Mouse (Mus musculus) limb, embryonic 14.5 days (tissue): ENCODE data around the gene Ormdl1. TPM values are rescaled to one million over a fixed set of nuclear protein-coding genes. Genes with fewer than 3 reads are reported as not detected.
"Not testable (repeated sequence)": the region's sequence is repeated elsewhere in the genome, so short reads cannot be mapped to it uniquely, and the experiment has no call there.

Experiments
- ATAC-seq: fragments of 200-750 bp; cut with Nextera tagmentation; 2 replicates; pipeline ENCODE4 v1.8.0; 2017; ENCODE audit warnings: low read depth, moderate number of reproducible peaks, moderate TSS enrichment; ENCODE audit not compliant: low FRiP score
- DNase-seq: peaks from one replicate; pipeline ENCODE4 v3.0.0-alpha.2; 2015; ENCODE audit warnings: low spot score
- H3K27ac ChIP-seq: fragments of 300-500 bp; sonication (generic); replicated peaks from 2 replicates; pipeline ENCODE4 v1.5.1; 2014; ENCODE audit warnings: low read depth, mild to moderate bottlenecking, low read length, moderate library complexity, mixed read lengths
- H3K27me3 ChIP-seq: fragments of 300-500 bp; sonication (generic); 2 replicates; pipeline ENCODE4 v1.6.1; 2014; ENCODE audit warnings: low read length, mixed read lengths; ENCODE audit not compliant: control insufficient read depth, insufficient read depth
- H3K36me3 ChIP-seq: fragments of 300-500 bp; sonication (generic); 2 replicates; pipeline ENCODE4 v1.6.1; 2014; ENCODE audit warnings: mild to moderate bottlenecking, low read length, moderate library complexity, mixed read lengths; ENCODE audit not compliant: control insufficient read depth, insufficient read depth
- H3K4me1 ChIP-seq: fragments of 300-500 bp; sonication (generic); 2 replicates; pipeline ENCODE4 v1.6.1; 2014; ENCODE audit warnings: antibody characterized with exemption, low read length, mixed read lengths; ENCODE audit not compliant: control insufficient read depth, insufficient read depth
- H3K4me2 ChIP-seq: fragments of 300-500 bp; sonication (generic); replicated peaks from 2 replicates; pipeline ENCODE4 v1.6.1; 2014; ENCODE audit warnings: low read depth, mild to moderate bottlenecking, low read length, moderate library complexity; ENCODE audit not compliant: severe bottlenecking
- H3K4me3 ChIP-seq: fragments of 300-500 bp; sonication (generic); replicated peaks from 2 replicates; pipeline ENCODE4 v1.5.1; 2014; ENCODE audit warnings: low read length
- H3K9ac ChIP-seq: fragments of 300-500 bp; sonication (generic); 2 replicates; pipeline ENCODE4 v1.6.1; 2014; ENCODE audit warnings: mild to moderate bottlenecking, low read depth, low read length, moderate library complexity; ENCODE audit not compliant: severe bottlenecking
- H3K9me3 ChIP-seq: fragments of 300-500 bp; sonication (generic); 2 replicates; pipeline ENCODE4 v1.6.1; 2016; ENCODE audit warnings: low read length; ENCODE audit not compliant: control insufficient read depth
- POLR2A ChIP-seq: fragments of 200-500 bp; IDR thresholded peaks from 2 replicates; pipeline ENCODE4 v1.8.0; 2012; ENCODE audit warnings: inconsistent platforms, mild to moderate bottlenecking, moderate library complexity, borderline replicate concordance; ENCODE audit not compliant: insufficient read depth, insufficient read length; ENCODE audit errors: extremely low read depth
- WGBS: fragments of 180-500 bp; shearing (Covaris S2); extraction: QIAGEN DNeasy Blood & Tissue Kit; methylation state at CpG from one replicate; pipeline ENCODE4 v1.1.7; 2014; 5-methylcytosine and 5-hydroxymethylcytosine counted together
- polyA plus RNA-seq, 2 experiments: library from polyadenylated mRNA; depleted of rRNA in 1 of 2; stranded (reverse) in 1 of 2; unstranded in 1 of 2; fragments of >200 nt; fragmentation: Nextera tagmentation in 1 of 2; extraction: Ambion mirVana in 1 of 2; gene quantifications; 2 replicates each; pipeline versions ENCODE4 v1.2.1 to v1.2.3; 2012 to 2014

Gene Ormdl1
- polyA plus RNA-seq, 2 experiments = 21.9 to 37.4 TPM

DNA sequence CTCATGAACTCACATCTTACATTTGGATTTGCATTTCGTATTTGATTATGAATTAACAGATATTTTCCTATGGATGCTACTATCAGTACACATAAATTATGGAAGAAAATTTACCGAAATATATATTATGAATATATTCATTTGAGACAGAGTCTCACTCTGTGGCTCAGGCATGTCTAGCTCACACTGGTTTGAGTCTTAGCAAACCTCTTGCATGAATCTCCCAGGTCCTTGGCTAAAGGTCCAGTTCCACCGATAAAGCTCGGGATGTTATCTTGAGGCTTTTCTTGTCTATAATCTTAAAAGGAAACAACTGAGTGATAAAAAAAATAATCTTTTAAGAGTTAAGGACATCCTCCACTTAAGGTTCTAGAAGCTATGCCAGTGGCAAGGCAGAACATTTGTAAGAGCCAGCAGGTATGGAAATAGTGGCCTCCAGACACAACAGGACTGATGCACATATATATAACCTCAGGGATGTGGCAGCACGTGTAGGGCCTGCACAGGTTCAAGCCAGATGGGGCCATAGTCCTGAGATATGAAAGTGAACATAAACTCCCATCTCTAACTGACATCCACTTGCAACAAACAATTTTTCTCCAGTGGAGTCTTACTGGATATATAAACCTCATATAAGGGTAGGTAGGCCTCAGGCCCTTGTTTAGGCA lies 28.1 kb downstream of the Ormdl1 start:
- TF ChIP-seq POLR2A = no peak
- Histone ChIP-seq H3K27me3 (no peaks in the 10 kb centered on the region), H3K9ac (no peak overlapping the region), H3K9me3 (no peaks in the 10 kb centered on the region), H3K4me2 (no peak overlapping the region), H3K4me1 (no peaks in the 10 kb centered on the region), H3K4me3 (no peak overlapping the region), H3K27ac (no peak overlapping the region), H3K36me3 (peaks cover 3% of the 10 kb centered on the region; the same call in 1 of the 2 replicates)
- ATAC-seq (no peak), DNase-seq (no peak)
- 92% methylated on average over 5 of the region's 5 CpGs for WGBS

GRCm38 (mm10) chr1:53333527-53333926 lies 36.6 kb downstream of the Ormdl1 start:
- H3K4me2 ChIP-seq, H3K4me1 ChIP-seq, H3K36me3 ChIP-seq, H3K9ac ChIP-seq, H3K27me3 ChIP-seq, H3K4me3 ChIP-seq, ATAC-seq, H3K27ac ChIP-seq, H3K9me3 ChIP-seq, DNase-seq: not testable (repeated sequence)
- WGBS = 88% methylated on average over 5 of the region's 5 CpGs

- no peak for TF ChIP-seq POLR2A
- DNase-seq (no peak), ATAC-seq (no peak)
- no peaks in the 10 kb centered on the region for H3K4me1 ChIP-seq
- no peak overlapping the region for H3K9ac ChIP-seq
- H3K27ac ChIP-seq = no peak overlapping the region
- no peak overlapping the region for H3K4me3 ChIP-seq
- no peaks in the 10 kb centered on the region for H3K36me3 ChIP-seq
- no peaks in the 10 kb centered on the region for H3K9me3 ChIP-seq
- no peaks in the 10 kb centered on the region for H3K27me3 ChIP-seq
- no peak overlapping the region for H3K4me2 ChIP-seq
These were observed 38.6 kb downstream of the Ormdl1 start for GRCm38 (mm10) chr1:53335465-53335864.

GRCm38 (mm10) chr1:53337403-53337802 lies 40.5 kb downstream of the Ormdl1 start:
- H3K4me1 ChIP-seq, DNase-seq, H3K9me3 ChIP-seq, ATAC-seq, H3K27me3 ChIP-seq, H3K9ac ChIP-seq, H3K27ac ChIP-seq, H3K36me3 ChIP-seq, H3K4me2 ChIP-seq, H3K4me3 ChIP-seq: not testable (repeated sequence)
- 73% methylated on average over 2 of the region's 2 CpGs for WGBS

DNA sequence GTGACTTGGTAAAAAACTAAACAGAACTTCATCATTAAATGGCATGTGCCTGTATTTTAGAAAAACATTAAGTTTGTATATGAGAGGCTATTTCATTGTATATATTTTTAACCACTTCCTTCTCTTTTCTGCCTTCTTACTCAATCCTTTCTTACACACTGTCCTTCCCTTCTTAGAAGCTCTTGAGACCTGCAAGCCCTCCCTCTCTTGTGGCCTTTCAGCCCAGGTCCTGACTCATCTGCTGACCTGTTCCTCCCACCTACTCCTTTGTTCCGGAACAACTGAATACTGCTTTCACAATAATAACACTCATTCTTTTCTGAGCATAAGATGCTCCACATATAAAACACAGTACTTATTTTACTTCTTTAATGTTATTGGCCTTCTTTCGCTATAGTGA lies 44.2 kb downstream of the Ormdl1 start:
- Histone ChIP-seq H3K4me2 (no peak overlapping the region), H3K9me3 (no peaks in the 10 kb centered on the region; the same call in 1 of the 2 replicates), H3K27me3 (no peaks in the 10 kb centered on the region), H3K9ac (no peak overlapping the region), H3K4me1 (no peaks in the 10 kb centered on the region), H3K36me3 (peaks cover 38% of the 10 kb centered on the region), H3K4me3 (no peak overlapping the region), H3K27ac (no peak overlapping the region)
- DNase-seq (no peak), ATAC-seq (no peak)
- WGBS = 97% methylated on average over 2 of the region's 2 CpGs
- no peak for TF ChIP-seq POLR2A
